Mouse (Mus musculus): ENCODE measurements around the gene Plch2. TPM values are rescaled to one million over a fixed set of nuclear protein-coding genes. Genes with fewer than 3 reads are reported as not detected.
"Not testable (repeated sequence)": the region's sequence is repeated elsewhere in the genome, so short reads cannot be mapped to it uniquely, and the experiment has no call there.

The Plch2 gene
- polyA plus RNA-seq, 1 experiment from 2014 or later, result 0.24 TPM

DNA sequence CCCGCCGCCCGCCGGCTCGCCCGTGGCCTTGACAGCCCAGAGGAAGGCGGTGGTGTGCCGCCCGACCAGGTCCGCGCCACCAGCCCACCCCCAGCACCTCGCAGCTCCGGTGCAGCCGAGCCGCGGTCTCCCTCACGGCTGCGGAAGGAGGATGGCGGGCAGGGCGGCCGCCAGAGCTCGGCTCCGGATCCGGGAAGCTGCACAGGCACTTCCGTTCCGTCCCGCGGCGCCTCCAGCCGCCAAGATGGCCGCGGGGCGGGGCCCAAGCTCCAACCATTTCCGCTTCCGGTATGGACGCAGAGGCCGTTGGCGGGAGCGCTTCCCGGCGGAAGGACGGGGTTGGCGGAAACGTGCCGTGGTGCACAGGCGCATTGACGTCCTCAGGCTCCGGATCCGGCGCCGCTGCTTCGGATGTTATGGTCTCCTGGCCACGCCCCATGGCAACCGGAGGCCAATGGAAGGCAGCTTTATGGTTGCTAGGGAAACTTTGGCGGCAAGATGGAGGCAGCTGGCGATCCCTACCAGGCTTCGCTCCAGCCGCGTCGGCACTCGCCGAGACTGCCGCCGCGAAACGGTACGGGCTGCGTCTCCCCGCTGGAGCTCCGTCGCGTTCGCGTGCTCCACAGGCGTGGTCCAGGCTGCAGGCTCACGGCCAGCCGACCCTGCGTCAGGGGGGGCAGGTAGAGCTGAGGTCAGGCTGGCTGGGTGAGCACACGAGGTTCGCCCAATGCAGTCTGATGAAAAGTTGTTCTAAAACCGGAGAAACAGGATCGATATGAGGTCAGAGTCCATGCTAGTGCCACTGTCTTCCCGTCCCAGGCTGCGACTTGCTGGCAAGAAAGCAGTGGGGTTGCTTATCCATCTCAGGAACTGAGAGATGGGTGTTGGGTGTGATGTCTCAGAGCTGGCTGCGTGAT lies 29.8 kb upstream of the Plch2 start, which contains the start of the genes Rer1 and Morn1:
Gene Rer1 (minus strand): TSS at position 275 of the 917 bp plus-strand sequence.
Gene Morn1 (plus strand): TSS at position 470 of the 917 bp plus-strand sequence.
- 1% methylated on average over 79 of the region's 85 CpGs for WGBS (ENCODE audit: insufficient replicate concordance)
- peak; percentile 96 for ATAC-seq

DNA sequence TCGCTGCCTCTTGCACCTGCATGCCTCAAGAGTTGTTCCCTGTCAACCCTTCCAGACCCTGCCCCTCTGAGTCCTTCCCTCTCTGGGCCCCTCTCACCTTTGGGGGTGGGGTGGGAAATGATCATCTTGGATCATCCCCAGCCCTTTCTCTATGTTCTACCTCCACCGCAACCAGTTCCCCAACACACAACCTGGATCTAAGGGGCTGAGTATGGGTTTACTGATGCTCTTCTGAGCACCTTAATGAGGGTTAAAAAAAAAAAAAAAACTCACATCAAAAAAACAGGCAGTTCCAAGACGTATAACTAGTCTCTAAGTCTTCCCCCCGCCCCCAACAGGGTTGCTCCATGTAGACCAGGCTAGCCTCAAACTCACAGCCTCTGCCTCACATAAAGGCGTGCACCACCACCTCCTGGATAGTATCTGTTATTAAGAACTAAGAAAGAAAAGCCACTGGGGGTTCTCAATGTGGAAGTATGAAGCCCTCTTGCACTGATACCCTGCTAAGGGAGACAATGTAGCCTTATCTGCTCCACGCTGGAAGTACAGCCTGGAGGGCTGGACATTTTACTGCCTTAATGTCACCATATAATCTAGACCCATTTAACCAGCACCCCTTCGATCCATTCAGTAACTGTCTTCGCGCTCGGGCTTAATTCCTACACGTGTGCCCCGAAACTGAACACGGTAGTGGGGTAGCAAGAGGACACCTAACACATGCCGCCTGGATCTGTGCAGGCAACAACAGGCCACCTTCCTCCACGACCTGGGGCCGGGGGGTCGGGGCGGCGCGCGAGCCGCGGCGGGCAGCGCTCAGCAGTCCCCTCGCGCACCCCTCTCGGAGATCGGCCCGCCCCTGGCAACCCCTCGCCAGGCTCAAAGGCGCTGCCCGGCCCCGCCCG lies 28.9 kb upstream of the Plch2 start:
- Histone ChIP-seq H3K27me3 (replicated peaks) (no peaks in the 10 kb centered on the region), H3K9ac (peak overlapping the region; percentile 92), H3K9me3 (replicated peaks) (no peaks in the 10 kb centered on the region), H3K4me2 (peak overlapping the region; percentile 98), H3K36me3 (peaks cover 45% of the 10 kb centered on the region), H3K4me3 (peak overlapping the region; percentile 87), H3K4me1 (peaks cover 51% of the 10 kb centered on the region), H3K27ac (peak overlapping the region; percentile 89)
- WGBS (ENCODE audit: insufficient replicate concordance), result 6% methylated on average over 29 of the region's 35 CpGs
- ATAC-seq, result peak; percentile 4; the same call in 1 of the 2 replicates

More for the DNA sequence above, 29.8 kb upstream of the Plch2 start, which contains the start of the genes Rer1 and Morn1:
- peaks cover 38% of the 10 kb centered on the region for H3K36me3 ChIP-seq
- H3K4me3 ChIP-seq, result peak within 1 kb of the TSS; percentile 87
- no peaks in the 10 kb centered on the region for H3K27me3 ChIP-seq (replicated peaks)
- peak within 1 kb of the TSS; percentile 89 for H3K27ac ChIP-seq
- peaks cover 50% of the 10 kb centered on the region for H3K4me1 ChIP-seq
- H3K9ac ChIP-seq, result peak within 1 kb of the TSS; percentile 92
- no peaks in the 10 kb centered on the region for H3K9me3 ChIP-seq (replicated peaks)
- H3K4me2 ChIP-seq, result peak within 1 kb of the TSS; percentile 98

DNA sequence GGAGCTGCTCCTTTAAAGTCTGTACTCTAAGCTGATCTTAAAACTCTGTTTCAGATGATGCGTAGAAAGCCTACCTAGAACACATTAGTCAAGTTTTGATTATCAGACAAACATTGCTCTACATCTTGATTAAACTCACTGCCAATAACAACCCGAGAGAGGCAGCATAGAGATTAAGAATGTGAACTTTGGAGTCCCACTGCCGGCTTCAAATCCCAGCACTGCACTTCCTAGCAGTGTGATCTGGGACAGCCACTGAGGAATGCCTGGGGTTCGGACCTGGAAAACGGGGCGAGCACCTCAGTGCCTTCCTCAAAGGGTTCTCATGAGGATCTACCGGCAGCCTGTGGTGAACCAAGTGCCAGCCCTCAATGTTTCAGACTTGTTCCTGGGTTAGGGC lies 27.8 kb upstream of the Plch2 start:
- 72% methylated on average over 7 of the region's 7 CpGs for WGBS (ENCODE audit: insufficient replicate concordance)
- peak overlapping the region; percentile 92 for H3K9ac ChIP-seq
- no peaks in the 10 kb centered on the region for H3K27me3 ChIP-seq (replicated peaks)
- H3K4me2 ChIP-seq, result peak overlapping the region; percentile 98
- peak overlapping the region; percentile 87 for H3K4me3 ChIP-seq
- H3K4me1 ChIP-seq, result peaks cover 51% of the 10 kb centered on the region
- H3K27ac ChIP-seq, result 0 out of 2 replicates have a peak overlapping the region, but pooled peaks have one; percentile 25
- H3K36me3 ChIP-seq, result peaks cover 51% of the 10 kb centered on the region
- no peak for ATAC-seq
- H3K9me3 ChIP-seq (replicated peaks), result no peaks in the 10 kb centered on the region

DNA sequence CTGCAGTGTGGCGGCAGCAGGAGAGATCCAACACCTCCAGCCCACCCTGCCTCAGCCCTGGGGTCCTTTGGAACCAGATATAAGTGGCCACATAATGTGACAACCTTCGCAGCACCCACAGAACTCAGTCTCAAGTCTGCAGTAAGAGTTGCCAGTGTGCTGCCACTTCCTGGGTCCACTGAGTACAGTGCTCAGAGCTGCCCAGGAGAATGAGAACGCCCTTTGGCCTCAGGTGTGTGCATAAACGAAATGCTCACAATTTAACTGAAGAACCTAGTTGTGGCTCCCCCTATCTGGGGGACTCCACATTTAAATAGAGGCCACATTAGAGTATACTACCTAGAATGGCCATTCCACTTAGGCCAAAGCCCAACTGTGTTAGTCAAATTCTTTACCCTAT lies 27.0 kb upstream of the Plch2 start:
- no peak overlapping the region for H3K9ac ChIP-seq
- no peak overlapping the region for H3K27ac ChIP-seq
- H3K9me3 ChIP-seq (replicated peaks), result no peaks in the 10 kb centered on the region
- H3K4me3 ChIP-seq, result no peak overlapping the region
- H3K4me2 ChIP-seq, result peak overlapping the region; percentile 7; the same call in 1 of the 2 replicates
- peaks cover 51% of the 10 kb centered on the region for H3K4me1 ChIP-seq
- no peaks in the 10 kb centered on the region for H3K27me3 ChIP-seq (replicated peaks)
- 84% methylated on average over 4 of the region's 4 CpGs for WGBS (ENCODE audit: insufficient replicate concordance)
- peaks cover 58% of the 10 kb centered on the region for H3K36me3 ChIP-seq
- ATAC-seq, result no peak

DNA sequence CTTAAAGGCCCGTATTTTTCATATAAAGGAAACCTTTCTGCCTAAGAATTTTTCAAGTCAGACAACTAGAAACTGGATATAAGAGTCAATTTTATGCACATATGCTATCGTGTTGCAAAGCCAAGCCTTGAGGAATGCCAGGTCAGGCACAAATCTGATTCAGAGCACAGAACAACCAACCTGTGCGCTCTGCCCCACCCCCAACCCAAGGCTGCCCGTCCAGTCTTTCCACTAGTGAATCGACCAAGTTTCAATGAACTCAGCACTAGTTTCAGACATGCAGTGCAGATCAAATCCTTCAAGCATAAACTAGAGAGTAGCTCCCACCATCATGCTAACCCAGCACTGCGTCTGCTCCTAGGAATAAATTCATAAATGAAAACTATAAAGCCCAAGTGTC lies 23.1 kb upstream of the Plch2 start:
- no peaks in the 10 kb centered on the region for H3K9me3 ChIP-seq (replicated peaks)
- H3K27me3 ChIP-seq (replicated peaks), result no peaks in the 10 kb centered on the region
- no peak for ATAC-seq
- no peak overlapping the region for H3K4me3 ChIP-seq
- H3K9ac ChIP-seq, result no peak overlapping the region
- WGBS (ENCODE audit: insufficient replicate concordance), result 88% methylated on average over 6 of the region's 6 CpGs
- H3K4me2 ChIP-seq, result no peak overlapping the region
- peaks cover 96% of the 10 kb centered on the region for H3K36me3 ChIP-seq
- peaks cover 35% of the 10 kb centered on the region for H3K4me1 ChIP-seq
- H3K27ac ChIP-seq, result no peak overlapping the region

DNA sequence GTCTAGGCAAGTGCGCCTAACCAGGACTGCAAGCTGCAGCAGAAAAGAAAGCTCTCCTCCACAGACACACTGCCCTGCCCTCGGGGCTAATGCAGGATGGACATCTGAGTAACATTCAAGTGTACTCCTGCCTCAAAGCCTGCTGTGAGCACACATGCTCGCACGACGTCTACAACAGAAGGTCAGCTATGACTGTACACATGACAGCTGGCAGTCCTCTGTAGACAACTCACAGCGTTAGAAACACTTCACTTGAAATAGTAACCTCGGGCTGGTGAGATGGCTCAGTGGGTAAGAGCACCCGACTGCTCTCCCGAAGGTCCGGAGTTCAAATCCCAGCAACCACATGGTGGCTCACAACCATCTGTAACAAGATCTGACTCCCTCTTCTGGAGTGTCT lies 22.2 kb upstream of the Plch2 start:
- peaks cover 97% of the 10 kb centered on the region for H3K36me3 ChIP-seq
- not testable (repeated sequence) for H3K27ac ChIP-seq; H3K9me3 ChIP-seq (replicated peaks); H3K27me3 ChIP-seq (replicated peaks); H3K4me3 ChIP-seq; ATAC-seq; H3K4me2 ChIP-seq; H3K9ac ChIP-seq
- H3K4me1 ChIP-seq, result peaks cover 27% of the 10 kb centered on the region
- 88% methylated on average over 10 of the region's 10 CpGs for WGBS (ENCODE audit: insufficient replicate concordance)

DNA sequence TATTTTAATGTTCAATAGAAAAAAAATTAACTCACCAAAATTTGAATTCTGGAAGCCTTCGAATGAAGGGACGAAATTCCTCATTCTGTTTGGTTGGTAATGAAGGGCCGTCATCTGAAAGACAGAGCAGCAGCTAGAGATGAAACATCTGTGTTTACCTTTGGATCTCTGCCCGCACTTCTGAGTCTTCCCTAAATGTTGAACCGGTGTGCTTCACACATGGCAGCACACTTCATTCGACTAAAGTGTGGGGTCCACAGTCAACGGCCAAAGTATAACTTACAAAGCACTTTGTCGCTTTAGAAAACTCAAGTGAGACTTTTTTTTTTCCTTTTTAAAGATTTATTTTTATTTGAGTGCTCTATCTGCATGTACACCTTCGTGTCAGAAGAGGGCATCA lies 20.1 kb upstream of the Plch2 start:
- whole genome bisulfite sequencing (ENCODE audit: insufficient replicate concordance), result 87% methylated on average over 9 of the region's 9 CpGs

DNA sequence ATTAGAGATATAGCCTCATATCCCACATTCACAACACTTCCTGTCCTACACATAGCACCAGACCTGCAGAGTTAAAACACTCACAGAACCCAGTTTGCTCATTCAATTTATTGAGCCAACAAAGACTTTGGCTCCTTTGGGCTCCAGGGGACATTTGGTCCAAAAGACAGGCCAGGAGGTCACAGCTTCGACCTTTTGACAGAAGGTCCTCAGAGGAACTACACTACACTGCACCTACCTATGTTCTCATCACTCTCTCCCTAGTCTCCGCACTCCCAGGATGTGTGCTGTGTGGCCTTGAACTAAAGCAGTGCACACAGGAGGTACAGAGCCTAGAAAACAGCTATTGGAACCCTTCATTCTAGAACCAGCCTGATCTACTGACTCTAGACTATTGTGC lies 19.2 kb upstream of the Plch2 start:
- no peaks in the 10 kb centered on the region for H3K27me3 ChIP-seq (replicated peaks)
- no peaks in the 10 kb centered on the region for H3K9me3 ChIP-seq (replicated peaks)
- no peak overlapping the region for H3K27ac ChIP-seq
- H3K36me3 ChIP-seq, result peaks cover 99% of the 10 kb centered on the region
- no peak overlapping the region for H3K9ac ChIP-seq
- no peak overlapping the region for H3K4me2 ChIP-seq
- H3K4me1 ChIP-seq, result peaks cover 5% of the 10 kb centered on the region; the same call in 1 of the 2 replicates
- no peak overlapping the region for H3K4me3 ChIP-seq
- no peak for ATAC-seq
- 81% methylated on average over 2 of the region's 2 CpGs for WGBS (ENCODE audit: insufficient replicate concordance)

More for the DNA sequence above, 20.1 kb upstream of the Plch2 start:
- H3K27ac ChIP-seq, result no peak overlapping the region
- peaks cover 97% of the 10 kb centered on the region for H3K36me3 ChIP-seq
- no peaks in the 10 kb centered on the region for H3K27me3 ChIP-seq (replicated peaks)
- no peaks in the 10 kb centered on the region for H3K9me3 ChIP-seq (replicated peaks)
- no peak overlapping the region for H3K9ac ChIP-seq
- ATAC-seq, result no peak
- no peak overlapping the region for H3K4me3 ChIP-seq
- no peak overlapping the region for H3K4me2 ChIP-seq
- peaks cover 9% of the 10 kb centered on the region; the same call in 1 of the 2 replicates for H3K4me1 ChIP-seq

DNA sequence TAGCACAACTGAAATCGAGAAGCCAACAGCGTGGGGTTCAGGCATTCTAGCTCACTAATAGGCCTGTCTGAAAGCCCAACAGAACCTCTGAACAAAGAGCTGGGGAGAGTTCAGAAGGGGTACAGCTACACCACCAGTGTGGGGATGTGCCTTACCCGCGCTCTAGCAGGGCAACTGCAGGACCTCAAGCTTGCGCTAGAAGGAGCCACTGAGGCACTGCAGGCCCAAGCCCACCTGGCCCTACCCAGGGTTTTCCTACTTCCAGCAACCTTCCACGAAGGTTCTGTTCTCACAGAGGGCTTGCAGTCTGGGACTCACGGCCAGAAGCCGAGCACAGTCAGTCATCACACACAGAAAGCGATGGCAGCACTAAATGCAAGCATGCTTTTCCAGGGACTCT lies 18.6 kb upstream of the Plch2 start:
- Histone ChIP-seq H3K27me3 (replicated peaks) (no peaks in the 10 kb centered on the region), H3K9ac (no peak overlapping the region), H3K4me2 (no peak overlapping the region), H3K4me1 (peaks cover 5% of the 10 kb centered on the region; the same call in 1 of the 2 replicates), H3K36me3 (peaks cover 99% of the 10 kb centered on the region), H3K4me3 (no peak overlapping the region), H3K27ac (no peak overlapping the region), H3K9me3 (replicated peaks) (no peaks in the 10 kb centered on the region)
- no peak for ATAC-seq
- 84% methylated on average over 9 of the region's 9 CpGs for WGBS (ENCODE audit: insufficient replicate concordance)

DNA sequence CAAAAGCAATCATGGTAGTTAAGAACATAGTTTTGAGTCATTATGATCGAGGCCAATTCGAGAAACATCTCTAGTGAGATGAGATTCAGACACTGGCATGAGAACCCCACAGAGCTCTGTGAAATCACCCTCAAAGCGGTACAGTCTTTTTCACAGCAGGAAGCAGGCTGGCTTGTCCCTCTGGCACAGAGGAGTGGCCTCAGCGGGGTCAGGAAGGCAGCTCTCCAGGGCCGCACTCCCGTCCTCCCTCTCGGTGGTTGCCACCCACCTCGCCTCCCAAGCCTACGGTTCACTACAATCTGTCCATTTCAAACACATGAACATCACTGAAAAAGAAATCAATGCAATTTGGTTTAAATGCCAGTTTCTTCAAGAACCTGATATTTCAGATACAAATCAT lies 17.8 kb upstream of the Plch2 start:
- Histone ChIP-seq H3K9me3 (replicated peaks) (no peaks in the 10 kb centered on the region), H3K36me3 (peaks cover 99% of the 10 kb centered on the region), H3K27me3 (replicated peaks) (no peaks in the 10 kb centered on the region), H3K4me2 (no peak overlapping the region), H3K4me3 (no peak overlapping the region), H3K27ac (no peak overlapping the region), H3K9ac (no peak overlapping the region), H3K4me1 (peaks cover 10% of the 10 kb centered on the region)
- ATAC-seq, result no peak
- WGBS (ENCODE audit: insufficient replicate concordance), result 85% methylated on average over 9 of the region's 9 CpGs

DNA sequence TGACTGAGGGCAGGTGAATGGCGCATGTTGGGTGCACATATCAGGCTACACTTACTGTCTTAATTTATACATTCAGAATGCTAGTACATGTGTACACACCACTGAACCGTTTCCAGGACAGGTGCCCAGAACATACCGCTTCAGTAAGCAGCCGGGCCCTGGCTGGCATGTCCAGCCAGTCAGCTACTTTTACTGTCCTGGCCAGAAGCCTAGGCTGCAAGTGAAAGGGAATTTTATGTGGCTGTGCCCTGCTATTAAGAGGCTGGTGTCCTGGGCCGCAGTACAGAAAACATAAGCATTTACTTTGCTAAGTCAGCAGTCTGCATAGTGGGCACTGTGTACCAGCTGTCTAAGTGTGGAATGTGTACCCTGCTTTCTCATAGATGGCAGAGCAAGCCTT lies 14.3 kb upstream of the Plch2 start:
- Histone ChIP-seq H3K9me3 (replicated peaks) (no peaks in the 10 kb centered on the region), H3K36me3 (peaks cover 81% of the 10 kb centered on the region), H3K4me3 (no peak overlapping the region), H3K9ac (no peak overlapping the region), H3K27me3 (replicated peaks) (no peaks in the 10 kb centered on the region), H3K4me2 (no peak overlapping the region), H3K27ac (no peak overlapping the region), H3K4me1 (peaks cover 35% of the 10 kb centered on the region)
- no peak for ATAC-seq
- WGBS (ENCODE audit: insufficient replicate concordance), result 89% methylated on average over 5 of the region's 5 CpGs

All from liver, embryonic 12.5 days (tissue).